Mouse (Mus musculus): ENCODE data around the gene Mrpl51. TPM values are rescaled to one million over a fixed set of nuclear protein-coding genes. Genes with fewer than 3 reads are reported as not detected.

Mrpl51 gene
- total RNA-seq (2021), result 100 to 1,000 TPM; 206 to 218 TPM
- long read RNA-seq, experiment 1, transcript Mrpl51-201 (3 exons, 3,427 nt), result major isoform, 45 of 56 reads
- long read RNA-seq, experiment 1, partial matches to known transcripts, result 9 of 56 reads
- long read RNA-seq, experiment 1, other reads (novel, unspliced or antisense), result 1 of 56 reads
- long read RNA-seq, experiment 2, transcript Mrpl51-202 (3 exons, 855 nt), result minor isoform, 5 of 52 reads
- long read RNA-seq, experiment 2, transcript Mrpl51-201 (3 exons, 3,427 nt), result major isoform, 38 of 52 reads
- long read RNA-seq, experiment 2, partial matches to known transcripts, result 9 of 52 reads
- long read RNA-seq, experiment 2, other reads (novel, unspliced or antisense), result 0 of 52 reads

DNA sequence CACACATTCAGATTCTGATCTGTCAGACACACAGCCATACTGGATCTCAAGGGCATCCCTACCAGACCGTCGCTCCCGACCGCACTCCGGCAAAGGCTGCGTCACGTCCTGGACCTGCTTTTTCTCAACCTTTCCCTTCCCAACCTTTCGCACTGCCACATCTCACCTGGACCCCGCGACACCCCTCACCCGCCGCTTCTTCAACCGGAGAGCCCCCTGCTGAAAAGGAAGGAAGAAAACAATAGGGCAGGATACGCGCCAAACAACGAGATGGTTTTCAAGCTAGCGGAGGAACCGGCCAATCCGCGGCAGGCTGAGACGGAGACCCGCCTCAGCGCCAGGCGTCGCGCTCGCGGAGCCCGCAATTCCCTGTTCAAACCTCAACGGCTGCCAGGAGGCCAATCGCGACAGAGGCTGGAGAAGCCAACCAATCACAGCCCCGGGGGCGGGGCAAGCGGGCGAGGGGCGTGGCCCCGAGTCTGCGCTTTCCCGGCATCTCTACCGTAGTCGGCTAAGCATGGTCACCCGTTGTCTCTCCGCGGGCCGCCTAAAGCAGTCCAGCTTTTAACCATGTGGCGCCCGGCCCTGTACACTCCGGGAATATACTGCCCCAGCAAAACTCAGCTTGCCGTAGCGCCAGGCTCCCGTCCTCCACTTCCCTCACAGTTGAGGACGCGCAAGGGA lies at the start of gene Mrpl51, which contains the start of gene Ncapd2:
TSS of gene Mrpl51 (plus strand) at position 470 of the 684 bp plus-strand sequence.
TSS of gene Ncapd2 (minus strand) at position 370 of the 684 bp plus-strand sequence.
- DNase-seq (ENCODE audit: low spot score in 2 of 2), result peak; percentile 97 to 98

DNA sequence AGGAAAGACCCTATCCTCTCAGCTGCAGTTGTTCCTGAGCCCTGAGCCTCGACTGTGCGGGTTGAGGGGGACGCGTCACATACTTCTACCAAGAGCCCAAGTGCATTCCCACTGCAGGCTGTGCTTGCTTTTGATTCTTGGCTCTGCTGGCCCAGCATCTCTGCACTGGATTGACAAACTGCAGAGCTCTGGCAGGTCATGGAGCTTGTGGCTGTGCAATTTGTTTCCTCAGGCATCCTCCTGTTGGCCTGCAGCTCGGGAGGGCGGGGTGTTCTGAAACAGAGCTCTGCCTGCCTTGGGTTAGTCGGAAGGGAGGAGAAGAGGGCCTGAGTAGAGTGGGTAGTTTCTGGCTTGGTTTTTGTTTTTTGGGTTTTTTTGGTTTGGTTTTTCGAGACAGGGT lies 49.2 kb upstream of the Mrpl51 start:
- DNase-seq (ENCODE audit: low spot score in 2 of 2), result no peak

DNA sequence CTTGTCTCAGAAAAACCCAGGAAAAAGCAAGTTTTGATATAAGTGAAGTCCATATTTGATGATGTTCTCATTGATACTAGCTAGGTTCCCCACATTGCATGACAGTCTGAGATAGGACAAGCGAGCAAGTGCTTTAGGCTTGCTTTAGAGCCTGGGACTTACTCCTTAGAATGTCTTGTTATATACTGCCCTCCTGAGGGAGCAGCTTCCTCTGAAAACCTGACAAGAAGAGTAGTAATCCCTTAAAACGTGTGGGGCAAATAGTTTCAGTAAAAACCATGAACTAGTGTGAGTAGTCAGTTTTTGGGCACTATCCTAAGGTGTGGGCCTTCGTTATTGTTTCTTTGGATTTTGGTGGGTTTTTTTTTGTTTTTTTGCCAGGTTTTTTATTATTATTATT lies 48.5 kb upstream of the Mrpl51 start:
- no peak for DNase-seq (ENCODE audit: low spot score in 2 of 2)

DNA sequence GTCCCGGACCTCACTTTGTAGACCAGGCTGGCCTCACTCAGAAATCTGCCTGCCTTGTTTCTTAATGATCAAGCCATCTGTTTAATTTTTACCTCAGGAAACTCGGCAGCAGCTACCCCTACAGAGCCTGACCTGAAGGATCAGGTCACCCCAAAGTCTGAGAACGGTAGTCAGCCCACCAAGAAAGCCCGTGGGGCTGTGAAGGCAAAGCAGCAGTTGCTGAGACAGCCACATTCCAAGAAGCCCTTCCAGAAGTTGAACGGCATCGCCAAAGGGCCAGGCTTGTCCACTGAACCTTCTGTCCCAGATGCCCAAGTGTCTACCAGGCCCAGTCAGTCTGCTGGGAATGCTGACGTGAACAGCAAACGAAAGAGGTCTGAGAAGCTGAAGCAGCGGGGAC lies 47.7 kb upstream of the Mrpl51 start:
- no peak for DNase-seq (ENCODE audit: low spot score in 2 of 2)

DNA sequence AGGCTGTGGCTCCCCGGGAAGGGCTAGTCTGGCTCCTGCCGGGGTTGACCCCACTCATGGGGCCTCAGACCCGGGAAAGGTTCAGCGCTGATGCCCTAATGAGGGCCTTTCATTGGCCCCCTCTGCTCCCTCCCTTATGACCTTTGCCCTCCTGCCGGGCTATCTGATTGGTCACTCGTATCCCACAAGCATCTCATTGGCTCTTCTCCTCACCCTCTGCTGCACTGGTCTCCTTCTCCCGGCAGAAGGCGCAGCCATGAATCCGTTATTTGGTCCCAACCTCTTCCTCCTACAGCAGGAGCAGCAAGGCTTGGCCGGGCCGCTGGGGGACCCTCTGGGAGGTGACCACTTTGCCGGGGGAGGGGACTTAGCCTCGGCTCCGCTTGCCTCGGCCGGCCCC lies 46.6 kb upstream of the Mrpl51 start, which contains the start of gene Iffo1:
TSS of gene Iffo1 (plus strand) at position 241 of the 400 bp plus-strand sequence.
- peak; percentile 71 to 87 for DNase-seq (ENCODE audit: low spot score in 2 of 2)

DNA sequence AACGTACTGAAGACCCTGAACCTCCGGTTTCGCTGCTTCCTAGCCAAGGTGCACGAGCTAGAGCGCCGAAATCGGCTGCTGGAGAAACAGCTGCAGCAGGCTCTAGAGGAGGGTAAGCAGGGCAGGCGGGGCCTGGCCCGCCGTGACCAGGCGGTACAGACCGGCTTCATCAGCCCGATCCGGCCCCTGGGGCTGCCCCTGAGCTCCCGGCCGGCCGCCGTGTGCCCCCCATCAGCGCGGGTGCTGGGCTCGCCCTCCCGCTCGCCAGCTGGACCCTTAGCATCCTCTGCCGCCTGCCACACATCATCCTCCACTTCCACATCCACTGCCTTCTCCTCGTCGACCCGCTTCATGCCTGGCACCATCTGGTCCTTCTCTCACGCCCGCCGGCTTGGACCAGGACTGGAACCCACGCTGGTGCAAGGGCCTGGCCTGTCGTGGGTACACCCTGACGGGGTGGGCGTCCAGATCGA lies 46.1 kb upstream of the Mrpl51 start:
- DNase-seq (ENCODE audit: low spot score in 2 of 2), result peak in 1 of 2 experiments; percentile 29

DNA sequence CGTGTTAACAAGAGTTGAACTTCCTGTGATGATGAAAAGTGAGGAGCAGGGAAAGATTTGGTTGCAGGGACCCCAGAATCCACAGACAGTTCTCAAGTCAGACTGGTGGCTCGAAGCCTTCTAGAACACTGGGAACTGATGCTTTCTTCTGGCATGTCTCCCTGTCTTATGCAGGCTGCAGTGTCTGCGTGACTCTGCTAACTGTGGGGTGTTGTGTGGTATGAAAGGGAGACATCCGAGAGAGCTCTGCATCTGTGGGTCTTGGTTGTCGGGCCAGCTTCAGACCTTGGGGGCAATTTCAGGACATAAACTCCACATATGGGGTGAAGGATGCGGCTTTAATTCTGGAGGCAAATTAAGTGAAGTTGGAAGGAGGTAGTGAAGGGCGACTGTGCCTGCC lies 45.5 kb upstream of the Mrpl51 start:
- DNase-seq (ENCODE audit: low spot score in 2 of 2), result no peak

DNA sequence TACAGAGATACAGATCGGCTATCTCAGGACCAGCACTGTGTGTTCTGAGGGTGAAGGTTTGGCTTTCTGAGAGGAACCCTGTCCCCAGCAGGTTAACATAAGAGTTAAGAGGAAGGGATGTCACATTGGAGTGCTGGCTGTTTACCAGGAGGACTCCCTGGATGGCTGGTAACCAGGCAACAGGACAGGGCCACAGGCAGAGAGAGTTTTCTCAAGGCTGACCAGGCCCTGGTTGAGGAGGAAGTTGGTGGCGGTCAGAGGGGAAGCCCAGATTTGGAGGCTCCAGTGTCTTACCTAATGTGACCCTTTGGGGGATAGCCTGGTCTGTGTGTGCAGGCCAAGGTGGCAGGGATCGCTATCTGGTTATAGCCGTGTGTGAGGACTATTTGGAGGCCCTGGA lies 44.8 kb upstream of the Mrpl51 start:
- DNase-seq (ENCODE audit: low spot score in 2 of 2), result peak in 1 of 2 experiments; percentile 40

DNA sequence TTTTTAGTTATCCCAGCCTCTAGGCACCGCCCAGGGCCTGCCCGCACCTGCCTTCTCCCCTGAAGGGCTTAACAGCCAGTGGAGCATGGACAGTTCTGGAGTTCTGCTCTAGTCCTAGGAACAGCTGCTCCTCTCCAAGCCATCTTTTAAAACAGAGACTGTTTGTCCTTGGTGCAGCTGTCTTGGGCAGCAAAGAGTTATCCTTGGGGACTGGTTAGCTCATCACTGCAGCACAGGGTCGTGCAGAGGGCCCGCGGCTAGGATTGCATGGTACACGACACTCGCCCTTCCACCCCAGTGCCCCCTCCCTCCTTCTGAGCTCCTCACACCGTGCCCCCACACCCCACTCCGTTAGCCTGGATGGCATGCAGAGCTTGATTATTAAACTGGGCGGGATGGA lies 44.3 kb upstream of the Mrpl51 start:
- peak in 1 of 2 experiments; percentile 42 for DNase-seq (ENCODE audit: low spot score in 2 of 2)

DNA sequence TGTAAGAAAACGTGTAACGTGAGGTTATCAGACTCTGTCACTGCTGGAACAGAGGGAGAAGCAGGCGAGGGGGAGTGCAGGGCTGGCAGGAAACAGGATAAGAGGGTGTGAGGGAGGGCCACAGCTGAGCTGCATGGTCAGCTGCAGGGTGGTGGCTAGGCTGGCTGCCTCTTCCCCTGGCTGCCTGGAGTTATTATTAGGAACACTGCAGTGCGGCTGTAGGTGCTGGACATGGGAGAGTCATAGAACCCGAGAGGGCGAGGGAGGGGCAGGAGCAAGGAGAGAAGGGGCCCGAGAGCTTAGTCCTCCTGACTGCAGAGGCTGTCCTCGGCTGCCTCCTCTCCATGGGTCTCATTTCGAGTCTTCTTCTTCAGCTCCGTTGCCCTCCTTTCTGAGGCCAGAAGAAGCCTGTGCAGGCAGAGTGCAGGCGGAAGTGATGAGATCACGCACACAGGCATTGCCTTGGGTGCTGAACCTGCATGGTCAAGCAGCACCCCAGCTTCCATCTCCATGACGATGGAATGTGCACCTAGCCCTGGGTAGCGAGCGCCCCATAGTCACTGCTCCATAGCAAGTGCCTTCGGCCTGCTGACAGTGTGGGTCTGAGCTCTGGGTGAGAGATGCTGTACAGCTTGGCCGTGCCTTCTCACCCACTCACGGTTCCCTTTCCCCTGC lies 43.2 kb upstream of the Mrpl51 start:
- peak in 1 of 2 experiments; percentile 61 for DNase-seq (ENCODE audit: low spot score in 2 of 2)

DNA sequence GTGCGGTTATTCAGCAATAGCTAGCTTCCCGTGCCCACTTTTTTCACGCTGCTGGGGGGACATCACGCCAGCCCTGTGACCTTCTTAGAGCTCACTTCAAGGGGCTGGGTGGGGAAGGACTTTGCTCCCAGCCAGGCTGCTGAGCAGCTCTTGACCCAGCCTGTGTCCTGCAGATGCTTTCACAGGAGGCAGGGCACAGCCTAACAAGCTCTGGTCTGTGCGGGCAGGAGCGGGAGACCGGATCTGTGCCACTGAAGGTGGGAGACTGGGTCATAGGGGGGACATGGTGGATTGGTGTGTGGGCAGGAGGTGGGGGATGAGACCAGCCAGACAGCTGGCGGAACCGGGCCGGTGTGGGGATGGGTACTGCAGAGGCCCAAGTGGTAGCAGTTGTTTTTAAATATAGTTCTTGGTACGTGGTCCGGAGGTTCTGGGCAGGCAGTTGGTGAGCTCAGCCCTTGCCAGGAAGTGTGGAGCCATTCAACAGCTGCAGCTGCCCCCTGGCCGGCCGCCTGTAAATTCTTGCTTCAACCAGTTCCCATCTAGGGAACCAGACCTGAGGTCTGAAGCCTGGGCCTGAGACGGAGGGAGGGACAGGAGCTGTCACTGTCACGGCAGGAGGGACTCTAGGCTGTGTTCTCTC lies 42.6 kb upstream of the Mrpl51 start:
- peak in 1 of 2 experiments; percentile 81 for DNase-seq (ENCODE audit: low spot score in 2 of 2)

DNA sequence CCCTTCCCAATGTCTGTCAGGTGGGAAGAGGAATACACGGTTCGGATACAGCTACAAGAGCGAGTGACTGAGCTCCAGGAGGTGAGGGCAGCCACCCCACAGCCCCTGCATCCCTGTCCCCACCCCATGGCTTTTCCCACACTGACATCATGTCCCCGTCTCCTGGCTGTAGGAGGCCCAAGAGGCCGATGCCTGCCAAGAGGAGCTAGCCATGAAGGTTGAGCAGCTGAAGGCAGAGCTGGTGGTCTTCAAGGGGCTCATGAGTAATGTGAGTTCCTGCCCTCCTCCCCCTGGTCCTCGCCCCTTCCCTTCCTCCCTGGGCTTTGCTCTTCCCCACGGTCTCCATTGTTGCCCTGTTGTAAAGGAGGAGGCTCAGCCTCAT lies 42.0 kb upstream of the Mrpl51 start:
- DNase-seq (ENCODE audit: low spot score in 2 of 2), result no peak

DNA sequence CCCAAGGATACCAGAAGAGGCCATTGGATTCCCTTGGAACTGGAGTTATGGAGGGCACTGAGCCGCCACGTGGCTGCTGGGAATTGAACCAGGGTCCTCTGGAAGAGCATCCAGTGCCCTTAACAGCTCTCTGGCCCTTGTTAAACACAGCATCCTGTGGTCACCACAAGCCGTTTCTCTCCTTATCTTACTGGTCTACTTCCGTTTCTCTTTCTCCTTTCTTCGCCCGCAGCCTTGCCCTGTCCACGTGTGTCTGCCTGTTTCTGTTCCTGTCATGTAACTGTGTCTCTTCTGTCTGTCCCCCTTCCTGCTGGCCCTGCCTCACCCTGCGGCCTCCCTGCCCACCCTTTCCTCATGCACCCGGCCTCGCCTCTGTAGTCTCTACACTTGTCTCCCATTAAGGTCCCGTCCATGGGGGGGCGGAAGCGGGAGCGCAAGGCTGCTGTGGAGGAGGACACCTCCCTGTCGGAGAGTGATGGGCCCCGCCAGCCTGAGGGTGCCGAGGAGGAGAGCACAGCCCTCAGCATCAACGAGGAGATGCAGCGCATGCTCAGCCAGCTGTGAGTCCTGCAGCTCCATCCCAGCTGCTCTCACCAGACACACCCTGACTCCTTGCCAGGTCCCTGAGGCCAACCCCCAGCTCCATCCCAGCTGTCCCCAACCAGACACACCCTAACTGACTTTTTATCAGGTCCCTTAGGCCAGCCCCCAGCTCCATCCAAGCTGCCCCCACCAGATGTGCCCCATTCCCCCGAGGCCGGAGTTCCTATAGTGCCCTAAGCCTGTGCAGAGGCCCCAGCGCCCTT lies 39.2 kb upstream of the Mrpl51 start:
- peak; percentile 61 to 82 for DNase-seq (ENCODE audit: low spot score in 2 of 2)

DNA sequence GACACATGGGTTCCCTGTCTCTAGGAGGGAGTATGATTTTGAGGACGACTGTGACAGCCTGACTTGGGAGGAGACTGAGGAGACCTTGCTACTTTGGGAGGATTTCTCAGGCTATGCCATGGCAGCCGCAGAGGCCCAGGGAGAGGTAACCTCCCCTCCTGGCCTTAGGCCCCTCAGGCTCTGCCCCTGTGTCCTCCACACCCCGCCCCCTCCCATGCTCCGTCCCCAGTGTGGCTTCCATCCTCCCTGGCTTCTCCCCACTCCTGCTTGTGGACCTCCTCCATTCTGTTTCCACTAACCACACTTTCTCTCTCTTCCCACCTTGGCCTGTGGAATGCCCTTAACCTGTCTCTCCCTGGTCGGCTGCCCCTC lies 38.6 kb upstream of the Mrpl51 start:
- no peak for DNase-seq (ENCODE audit: low spot score in 2 of 2)

DNA sequence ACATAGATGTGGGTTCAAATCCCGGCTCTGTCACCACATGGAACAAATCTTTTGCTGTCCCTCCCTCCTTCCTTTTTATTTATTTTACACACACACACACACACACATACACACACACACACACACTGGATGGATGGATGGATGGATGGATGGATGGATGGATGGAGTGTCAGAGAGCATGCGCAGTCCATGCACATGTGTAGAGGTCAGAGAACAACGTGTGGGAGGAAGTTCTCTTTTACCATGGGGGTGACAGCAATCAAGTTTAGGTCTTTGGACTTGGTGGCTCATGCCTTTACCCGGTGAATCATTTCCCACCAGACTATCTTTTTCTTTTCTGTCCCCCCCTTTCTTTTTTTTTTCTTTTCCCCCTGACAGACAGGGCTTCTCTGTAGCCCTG lies 37.9 kb upstream of the Mrpl51 start:
- DNase-seq (ENCODE audit: low spot score in 2 of 2), result no peak

DNA sequence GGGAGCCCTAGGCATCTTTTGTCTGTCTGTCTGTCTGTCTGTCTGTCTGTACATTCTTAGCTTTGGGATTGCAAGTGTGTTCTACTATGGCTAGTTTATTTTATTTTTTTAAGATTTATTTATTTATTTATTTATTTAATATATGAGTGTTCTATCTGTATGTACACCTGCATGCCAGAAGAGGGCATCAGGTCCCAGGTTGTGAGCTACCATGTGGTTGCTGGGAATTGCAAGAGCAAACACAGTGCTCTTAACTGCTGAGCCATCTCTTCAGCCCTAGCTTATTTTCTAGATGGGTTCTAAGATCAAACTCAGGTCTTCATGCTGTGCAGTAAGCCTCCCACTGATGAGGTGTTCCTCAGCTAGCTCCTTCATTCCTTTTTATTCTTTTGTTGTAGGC lies 37.1 kb upstream of the Mrpl51 start:
- no peak for DNase-seq (ENCODE audit: low spot score in 2 of 2)

DNA sequence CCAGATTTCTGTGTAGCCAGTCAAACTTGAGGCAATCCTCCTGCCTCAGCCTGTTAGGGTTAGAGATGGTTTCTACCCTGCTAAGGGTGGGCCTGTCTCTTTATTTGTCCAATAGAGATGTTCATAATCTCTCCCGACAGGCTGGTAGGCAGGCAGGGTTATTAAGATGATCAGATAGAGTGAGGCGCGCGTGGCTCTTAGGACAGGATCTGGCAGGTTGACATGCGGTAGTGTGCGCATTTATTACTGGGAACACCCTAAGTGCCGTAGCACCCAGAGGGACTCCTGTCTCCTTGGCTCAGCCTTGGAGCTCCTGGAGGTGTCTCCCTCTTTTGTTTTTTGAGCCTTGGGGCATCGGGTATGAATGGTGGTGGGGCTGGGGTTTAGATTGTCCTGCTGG lies 36.3 kb upstream of the Mrpl51 start:
- no peak for DNase-seq (ENCODE audit: low spot score in 2 of 2)

DNA sequence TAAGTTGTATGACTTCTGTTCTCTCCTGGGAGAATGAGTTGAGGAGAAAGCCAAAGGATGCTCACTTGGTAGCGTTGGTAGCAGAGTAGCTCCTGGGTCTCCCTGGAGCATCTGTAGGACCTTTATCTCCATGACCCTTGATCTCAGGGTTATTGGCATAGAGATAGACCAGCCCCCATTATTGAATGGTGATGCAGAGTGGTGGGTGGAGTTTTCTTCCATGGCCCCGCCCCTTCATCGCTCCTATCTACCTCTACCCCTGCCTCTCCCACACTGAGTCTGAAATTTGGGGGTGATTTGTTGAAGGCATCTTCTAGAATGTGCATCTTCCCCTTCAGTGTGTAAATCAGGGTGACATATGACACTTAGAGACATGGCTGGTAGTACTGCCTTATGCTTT lies 35.1 kb upstream of the Mrpl51 start:
- DNase-seq (ENCODE audit: low spot score in 2 of 2), result no peak

DNA sequence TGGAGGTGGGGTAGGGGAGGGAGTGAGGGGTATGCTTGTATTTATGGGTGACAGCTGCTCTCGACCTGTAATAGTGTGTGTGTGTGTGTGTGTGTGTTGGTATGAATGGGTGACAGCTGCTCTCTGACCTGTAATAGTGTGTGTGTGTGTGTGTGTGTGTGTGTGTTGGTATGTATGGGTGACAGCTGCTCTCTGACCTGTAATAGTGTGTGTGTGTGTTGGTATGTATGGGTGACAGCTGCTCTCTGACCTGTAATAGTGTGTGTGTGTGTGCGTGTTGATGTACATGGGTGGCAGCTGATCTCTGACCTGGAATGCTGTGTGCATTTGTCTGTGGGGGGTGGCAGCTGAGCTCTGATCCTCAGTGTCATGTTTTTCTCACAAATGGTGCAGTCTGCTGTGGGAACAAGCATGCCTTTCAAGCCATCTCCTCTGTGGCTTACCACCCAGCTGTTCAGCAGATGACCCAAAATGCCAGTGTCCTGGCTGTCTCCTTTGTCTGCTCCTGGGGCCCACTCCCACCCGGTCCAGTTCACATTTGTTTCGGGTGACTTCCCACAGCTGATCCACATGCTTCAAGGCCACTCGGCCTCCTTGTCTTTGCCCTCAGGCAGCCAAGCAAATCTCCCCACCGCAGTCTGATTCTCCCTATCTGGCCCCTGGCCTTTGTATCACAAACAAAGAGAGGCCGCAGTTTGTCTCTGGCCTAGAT lies 34.5 kb upstream of the Mrpl51 start:
- DNase-seq (ENCODE audit: low spot score in 2 of 2), result peak in 1 of 2 experiments; percentile 38

DNA sequence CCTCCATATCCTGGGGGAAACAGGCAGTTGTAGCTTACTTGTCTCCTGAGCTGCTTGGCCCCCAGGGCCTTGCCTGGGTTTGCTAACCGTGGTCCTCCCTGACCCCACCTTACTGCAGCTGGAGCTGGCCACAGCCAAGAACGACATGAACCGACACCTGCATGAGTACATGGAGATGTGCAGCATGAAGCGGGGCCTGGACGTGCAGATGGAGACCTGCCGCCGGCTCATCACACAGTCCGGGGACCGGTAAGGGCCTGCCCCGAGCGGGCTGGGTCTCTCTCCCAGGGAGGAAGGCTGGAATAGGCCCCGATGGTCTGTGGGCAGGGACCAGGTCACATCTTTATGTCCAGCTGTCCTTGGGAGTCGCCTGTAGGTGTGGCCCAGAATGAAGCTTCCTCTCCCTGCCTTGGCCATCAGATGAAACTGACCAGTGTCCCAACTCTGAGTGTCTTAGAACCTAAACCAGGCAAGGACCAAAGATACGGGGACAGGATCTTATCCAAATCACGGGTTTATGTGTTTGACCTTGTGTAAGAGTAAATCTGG lies 32.6 kb upstream of the Mrpl51 start:
- DNase-seq (ENCODE audit: low spot score in 2 of 2), result no peak
